Mouse (Mus musculus): Measurements from ENCODE around the gene Gbgt1.
"Not testable (repeated sequence)": the region's sequence is repeated elsewhere in the genome, so short reads cannot be mapped to it uniquely, and the experiment has no call there.

Gene Gbgt1

DNA sequence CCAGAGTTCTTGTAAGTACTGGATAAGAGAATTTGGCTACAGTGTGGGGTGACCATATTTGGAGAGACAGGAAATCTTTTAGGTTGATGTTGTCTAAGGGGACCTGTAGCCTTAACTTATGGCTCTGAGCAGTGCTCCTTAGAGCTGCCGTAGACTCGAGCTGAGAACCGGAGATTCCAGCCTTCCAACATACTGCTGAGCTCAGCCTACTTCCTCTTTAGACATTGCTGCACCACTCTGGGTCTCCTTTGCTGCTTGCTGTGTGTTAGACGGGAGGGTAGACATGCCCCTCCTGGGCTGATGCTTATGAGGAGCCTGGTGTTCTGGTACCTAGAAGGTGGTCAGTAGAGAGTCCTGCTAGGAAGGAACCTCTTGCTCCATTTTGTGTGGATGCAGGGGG lies 1.7 kb downstream of the Gbgt1 start:
- in situ Hi-C loops (cut with MseI, MboI): no loop called here

DNA sequence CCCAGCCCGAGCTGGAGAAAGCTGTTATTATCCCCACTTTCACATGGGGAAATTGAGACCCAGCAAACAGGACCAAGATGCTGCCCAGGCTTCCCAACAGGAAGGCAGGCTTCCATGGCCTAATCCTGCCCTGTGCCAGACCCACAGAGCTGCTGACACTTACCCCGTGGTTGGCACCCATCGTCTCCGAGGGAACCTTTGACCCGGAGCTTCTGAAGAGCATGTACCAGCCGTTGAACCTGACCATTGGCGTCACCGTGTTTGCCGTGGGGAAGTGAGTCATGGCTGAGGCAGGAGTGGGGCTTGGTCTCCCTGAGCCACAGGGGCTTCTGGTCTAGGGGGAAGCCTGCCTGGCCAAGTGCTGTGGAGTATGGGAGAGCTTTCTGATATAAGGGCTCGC lies 6.3 kb downstream of the Gbgt1 start:
- in situ Hi-C loops (cut with MseI, MboI): no loop called here

DNA sequence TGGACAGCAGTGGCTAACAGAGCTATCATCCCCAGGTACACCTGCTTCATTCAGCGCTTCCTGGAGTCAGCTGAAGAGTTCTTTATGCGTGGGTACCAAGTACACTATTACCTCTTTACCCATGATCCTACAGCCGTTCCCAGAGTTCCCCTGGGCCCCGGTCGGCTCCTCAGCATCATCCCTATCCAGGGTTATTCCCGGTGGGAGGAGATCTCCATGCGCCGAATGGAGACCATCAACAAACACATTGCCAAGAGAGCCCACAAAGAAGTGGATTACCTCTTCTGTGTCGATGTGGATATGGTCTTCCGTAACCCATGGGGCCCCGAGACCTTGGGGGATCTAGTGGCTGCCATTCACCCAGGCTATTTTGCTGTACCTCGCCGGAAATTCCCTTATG lies 8.0 kb downstream of the Gbgt1 start:
- in situ Hi-C loops (cut with MseI, MboI): no loop called here

DNA sequence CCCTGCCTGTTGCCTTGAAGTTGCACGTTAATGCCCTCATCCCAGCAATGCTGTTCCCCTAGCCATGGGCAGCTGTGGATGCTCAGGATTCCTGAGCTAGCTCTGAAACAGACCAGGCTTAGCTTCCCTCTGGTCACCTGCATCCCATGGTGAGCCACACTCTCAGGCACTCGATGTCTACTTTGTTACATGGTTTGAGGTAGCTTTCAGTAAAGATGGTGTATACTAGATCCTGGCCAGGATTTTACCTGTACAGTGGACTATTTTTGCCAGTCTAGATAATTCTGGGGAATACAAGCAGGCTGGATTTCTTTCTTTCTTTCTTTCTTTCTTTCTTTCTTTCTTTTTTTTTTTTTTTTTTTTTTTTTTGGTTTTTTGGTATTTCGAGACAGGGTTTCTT lies 9.1 kb downstream of the Gbgt1 start, which contains the start of gene Gm10134:
TSS of gene Gm10134 (plus strand) at position 301 of the 400 bp plus-strand sequence.
- in situ Hi-C loops (cut with MseI, MboI): no loop called here

DNA sequence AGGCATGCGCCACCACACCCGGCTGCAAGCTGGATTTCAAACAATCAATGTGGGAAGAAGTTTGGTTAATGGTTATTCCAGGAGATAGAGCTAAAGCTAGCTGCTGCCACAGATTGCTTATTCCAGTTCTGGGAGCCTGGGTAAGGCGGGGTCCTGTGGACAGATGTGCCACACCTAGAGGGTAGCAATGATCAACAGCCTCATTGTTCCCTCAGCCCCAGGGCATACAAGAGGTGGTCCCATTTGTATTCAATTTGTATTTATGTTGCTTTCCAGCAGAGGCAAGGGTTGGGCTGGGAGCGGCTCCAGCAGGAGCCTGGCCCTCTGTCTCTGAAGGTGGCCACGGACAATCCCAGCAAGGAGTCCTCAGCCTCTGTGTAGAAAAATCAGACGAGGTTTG lies 9.6 kb downstream of the Gbgt1 start:
- in situ Hi-C loops (cut with MseI, MboI): no loop called here

DNA sequence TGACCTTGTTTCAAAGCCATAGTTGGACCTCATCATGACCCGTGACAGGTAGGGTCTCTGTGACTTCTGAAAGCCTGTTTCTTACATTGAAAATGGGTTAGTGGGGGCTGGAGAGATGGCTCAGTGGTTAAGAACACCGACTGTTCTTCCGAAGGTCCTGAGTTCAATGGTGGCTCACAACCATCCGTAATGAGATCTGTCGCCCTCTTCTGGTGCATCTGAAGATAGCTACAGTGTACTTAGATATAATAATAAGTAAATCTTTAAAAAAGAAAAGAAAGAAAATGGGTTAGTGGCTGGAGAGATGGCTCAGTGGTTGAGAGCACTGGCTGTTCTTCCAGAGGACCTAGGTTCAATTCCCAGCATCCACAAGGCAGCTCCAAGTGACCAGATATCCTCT lies 14.9 kb downstream of the Gbgt1 start:
- in situ Hi-C loops (cut with MseI, MboI): not testable (repeated sequence)

DNA sequence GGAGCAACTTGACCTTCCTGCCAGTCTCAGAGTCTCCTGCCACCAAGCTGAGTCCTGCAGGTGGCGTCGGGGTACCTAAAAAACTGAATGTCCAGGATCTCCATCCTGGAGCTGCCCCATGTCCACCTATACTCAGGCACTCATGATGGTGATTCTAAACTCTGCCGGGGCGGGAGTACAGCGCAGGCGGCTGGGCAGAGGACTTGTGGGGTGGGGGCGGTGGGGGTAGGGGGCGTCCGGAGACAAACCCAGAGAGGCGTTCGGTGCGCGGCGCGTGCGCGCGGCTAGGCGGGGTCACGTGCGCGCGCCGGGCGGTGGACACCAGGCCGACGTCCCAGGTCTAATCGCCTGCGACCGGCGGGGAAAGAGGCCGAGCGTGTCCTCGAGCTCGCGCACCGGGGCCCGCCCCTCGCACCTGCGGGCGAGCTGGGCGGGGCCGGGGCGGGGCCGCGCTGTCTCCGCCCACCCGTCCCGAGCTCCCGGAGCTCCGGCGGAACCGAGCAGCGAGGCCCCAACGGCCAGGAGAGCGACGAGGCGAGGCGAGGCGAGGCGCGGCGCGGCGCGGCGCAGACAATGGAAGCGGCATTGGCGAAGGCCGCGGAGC lies 16.2 kb downstream of the Gbgt1 start, which contains the start of gene Ralgds:
TSS of gene Ralgds (plus strand) at position 328 of the 604 bp plus-strand sequence.
- in situ Hi-C loops (cut with MseI, MboI): no loop called here

DNA sequence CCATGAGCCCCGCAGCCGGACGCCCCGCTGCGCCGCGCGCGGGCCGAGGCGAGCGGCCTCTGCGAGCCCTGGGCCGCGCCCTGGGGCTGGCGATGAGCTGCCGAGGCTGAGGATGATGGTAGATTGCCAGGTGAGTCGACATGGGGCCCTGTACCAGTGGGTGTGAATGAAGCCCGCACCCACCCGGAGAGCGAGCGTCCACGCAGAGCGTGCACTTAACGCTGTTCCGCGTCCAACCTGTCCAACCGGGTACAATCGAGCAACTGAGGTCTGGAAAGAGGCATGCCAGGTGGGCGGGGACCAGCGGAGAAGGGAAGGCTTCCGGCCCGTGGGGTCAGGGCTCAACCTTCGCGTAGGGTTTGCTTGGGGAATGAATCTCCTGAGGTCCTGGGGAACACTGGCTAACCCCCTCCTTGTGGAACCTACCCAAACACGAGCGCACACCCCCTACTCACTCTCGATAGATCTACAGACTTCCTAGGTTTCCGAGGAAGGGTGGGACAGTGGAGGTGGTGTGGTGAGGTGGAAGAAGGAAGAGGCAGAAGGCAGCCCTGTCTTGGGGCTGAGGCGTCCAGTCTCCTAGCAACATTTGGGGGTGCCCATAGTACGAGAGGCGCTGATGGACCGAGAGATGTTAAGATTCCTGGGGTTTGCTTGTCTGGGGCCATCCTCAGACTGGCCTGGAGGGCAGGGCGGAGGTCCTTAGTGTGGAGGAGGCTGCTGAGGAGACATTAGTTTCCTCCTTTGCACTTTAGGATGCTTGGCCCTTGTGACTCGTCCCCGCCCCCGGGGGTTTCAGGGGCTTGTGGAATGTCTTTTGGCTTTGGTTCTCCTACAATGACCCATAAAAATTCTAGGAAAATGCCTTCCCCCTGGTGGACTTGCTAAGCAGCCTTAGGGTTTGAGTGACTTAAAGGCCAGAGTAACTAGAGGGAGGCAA lies 17.0 kb downstream of the Gbgt1 start:
- in situ Hi-C loops (cut with MseI, MboI): no loop called here

DNA sequence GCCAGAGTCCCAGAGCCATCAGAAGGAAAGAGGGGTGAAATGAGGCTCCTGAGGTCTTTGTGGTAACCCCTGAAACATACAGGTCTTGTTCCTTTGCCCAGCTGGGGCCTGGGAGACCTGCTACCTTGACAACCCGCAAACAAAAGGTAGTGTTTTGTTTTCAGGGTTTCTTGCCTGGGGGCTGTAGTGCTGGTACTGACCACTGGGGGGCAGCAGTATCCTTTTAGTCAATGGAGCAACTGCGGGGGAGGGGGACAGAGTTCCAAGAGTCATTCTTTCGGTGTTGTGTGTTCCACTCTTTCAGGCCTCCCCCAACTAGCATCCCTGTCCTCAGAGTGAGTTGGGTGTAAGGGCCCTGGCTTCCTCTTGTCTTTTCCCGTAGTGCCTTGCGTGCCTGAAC lies 17.8 kb downstream of the Gbgt1 start:
- in situ Hi-C loops (cut with MseI, MboI): no loop called here

DNA sequence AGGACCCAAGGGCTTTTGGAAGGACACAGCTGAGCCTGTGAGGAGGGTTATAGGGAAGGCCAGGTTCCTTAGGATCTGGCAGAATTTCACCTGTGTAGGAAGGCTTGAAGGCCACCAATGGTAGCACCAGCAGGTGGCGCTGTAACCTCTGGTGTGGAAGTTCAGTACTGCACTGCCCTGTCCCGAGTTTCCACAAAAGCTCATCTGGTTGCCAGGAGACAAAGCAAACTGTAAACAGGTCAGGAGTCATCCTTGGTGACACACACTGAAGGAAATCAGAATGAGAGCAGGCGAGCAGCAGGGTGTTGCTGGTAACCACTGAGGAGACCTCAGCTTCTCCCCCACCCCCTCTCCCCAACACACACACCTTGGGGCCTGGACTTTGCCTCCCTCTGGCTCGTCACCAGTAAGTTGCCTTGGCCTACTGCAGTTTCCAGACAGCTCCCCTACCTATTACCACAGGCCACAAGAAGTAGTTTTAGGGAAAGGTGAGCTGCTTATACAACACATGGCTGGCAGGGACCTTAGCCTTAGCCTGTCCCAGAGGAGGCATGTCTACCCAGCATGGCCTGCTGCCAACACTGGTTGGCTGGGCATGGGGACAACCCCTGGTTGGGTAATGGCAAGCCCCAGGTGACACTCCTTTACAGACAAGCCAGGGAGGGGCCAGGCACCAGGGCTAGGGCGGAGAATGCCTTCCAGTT lies 20.7 kb downstream of the Gbgt1 start:
- in situ Hi-C loops (cut with MseI, MboI): no loop called here

DNA sequence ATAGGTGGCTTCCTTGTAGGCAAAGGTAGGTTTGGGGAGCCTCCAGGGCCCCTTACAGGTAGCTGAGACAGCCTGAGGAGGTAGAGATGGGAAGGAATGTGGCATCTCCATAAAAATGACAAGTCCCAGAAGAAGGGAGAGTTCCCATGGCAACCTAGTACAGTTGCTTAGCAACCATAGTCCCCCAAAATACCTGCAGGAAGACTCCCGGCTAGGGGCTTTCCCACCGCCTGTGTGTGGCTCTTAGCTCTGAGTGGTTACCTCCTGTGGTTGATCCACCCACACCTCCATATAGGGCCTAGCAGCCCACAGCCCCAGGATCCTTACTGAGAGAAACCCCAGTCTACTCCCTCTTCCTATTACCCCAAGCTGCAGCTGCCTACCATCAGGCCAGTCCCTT lies 21.5 kb downstream of the Gbgt1 start:
- in situ Hi-C loops (cut with MseI, MboI): no loop called here

DNA sequence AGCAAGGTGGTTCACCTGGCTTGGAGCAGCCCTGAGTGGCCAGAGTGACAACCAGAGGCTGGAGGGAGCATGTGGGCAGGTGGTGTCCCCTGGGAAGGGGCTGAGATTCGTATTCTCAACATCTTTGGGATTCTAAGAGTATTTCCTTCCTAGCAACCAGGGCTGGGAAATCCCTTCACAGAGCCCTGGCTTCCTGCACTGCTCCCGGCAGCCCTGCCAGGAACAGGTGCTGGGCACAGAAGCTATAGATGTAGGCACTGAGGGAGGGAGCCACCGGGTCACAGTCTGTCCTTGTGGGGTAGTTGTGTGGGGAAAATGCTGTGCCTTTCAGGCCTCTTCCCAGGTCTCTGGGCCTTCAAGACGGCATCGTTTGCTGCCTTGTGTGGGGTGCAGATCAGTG lies 23.9 kb downstream of the Gbgt1 start:
- in situ Hi-C loops (cut with MseI, MboI): no loop called here

DNA sequence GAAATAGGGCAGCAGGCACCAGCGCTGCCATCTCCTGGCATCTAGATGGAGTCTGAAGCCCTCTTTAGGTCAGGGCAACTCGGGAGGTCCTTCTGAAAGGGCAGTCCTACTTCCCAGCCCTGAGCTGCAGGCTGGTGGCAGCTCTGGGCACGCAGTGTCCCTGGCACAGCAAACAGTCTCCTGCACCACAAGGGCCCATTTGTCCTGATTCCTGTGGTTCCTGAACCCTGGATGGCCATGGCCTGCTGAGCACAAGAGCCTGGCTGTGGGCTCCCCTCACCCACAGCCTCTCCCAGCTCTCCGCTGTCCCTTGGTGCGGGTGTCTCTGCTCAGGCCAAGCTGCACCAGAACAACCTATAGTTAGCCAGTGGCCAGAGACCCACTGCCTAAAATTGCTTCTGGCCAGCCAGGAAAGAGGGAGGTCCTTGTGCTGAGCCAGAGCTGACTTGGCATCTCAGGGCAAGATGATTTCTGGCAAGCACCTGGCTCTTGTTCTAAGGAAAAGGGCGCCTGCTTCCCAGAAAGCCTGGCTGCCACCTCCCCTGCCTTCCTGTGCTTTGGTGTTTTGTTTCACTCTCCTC lies 25.0 kb downstream of the Gbgt1 start:
- in situ Hi-C loops (cut with MseI, MboI): no loop called here

DNA sequence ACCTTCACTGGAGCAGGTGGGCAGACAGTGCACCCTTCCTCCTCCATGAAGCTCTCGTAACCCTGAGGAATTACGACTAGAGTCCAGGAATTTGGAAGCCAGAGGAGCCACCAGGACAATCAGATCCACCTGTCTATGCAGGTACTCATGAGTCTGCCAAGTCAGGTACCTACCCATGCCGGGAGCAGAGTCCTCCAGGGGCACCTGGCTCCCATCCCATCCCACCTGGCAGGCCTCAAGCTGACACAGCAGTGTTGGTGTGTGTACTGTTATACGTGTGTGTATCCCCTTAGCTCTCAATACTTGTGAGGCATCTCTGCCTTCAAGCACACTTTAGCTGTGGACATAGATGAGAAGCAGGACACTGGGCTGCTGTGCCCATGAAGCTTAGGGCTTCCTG lies 25.5 kb downstream of the Gbgt1 start:
- in situ Hi-C loops (cut with MseI, MboI): no loop called here

DNA sequence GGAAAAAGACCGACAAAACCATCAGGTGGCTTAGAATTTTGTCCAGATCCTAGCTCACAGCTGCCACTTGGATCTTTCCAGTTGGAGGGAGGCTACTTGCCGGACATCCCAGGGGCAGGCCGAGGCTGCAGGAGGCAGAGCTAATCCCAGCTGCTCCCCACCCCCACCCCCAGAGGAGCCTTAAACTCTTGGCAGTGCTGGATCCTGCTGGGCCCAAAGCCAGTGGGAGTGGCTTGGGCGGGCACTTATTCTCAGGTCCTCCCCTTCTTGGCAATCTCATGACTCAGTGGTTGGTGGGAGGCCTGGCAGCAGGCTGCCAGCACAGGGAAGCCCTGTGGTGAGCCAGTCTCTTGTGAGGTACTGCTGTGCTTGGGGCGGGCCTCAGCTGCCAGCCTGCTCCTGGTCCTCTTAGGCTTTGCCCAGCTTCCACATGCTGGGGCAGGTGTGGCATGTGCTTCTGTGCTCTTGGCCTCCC lies 27.0 kb downstream of the Gbgt1 start:
- in situ Hi-C loops (cut with MseI, MboI): no loop called here

DNA sequence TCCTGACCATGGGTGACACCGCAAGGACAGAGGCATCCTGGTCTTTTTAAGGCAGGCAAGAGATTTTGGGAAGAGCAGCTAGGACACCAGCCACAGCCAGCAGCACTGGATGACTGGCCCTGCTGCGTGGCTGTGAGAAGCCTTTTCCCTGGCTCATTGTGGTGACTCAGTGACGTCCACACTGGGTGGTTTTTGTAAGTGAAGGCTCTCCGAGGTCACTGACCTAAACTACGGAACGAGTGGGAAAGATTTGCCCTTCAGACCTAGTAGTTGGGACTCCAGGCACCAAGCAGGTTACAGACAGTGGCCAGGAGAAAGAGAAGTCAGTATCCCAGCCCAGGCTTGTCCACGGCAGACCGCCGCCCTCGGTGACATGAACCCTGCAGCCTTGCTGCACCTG lies 27.7 kb downstream of the Gbgt1 start:
- in situ Hi-C loops (cut with MseI, MboI): no loop called here

DNA sequence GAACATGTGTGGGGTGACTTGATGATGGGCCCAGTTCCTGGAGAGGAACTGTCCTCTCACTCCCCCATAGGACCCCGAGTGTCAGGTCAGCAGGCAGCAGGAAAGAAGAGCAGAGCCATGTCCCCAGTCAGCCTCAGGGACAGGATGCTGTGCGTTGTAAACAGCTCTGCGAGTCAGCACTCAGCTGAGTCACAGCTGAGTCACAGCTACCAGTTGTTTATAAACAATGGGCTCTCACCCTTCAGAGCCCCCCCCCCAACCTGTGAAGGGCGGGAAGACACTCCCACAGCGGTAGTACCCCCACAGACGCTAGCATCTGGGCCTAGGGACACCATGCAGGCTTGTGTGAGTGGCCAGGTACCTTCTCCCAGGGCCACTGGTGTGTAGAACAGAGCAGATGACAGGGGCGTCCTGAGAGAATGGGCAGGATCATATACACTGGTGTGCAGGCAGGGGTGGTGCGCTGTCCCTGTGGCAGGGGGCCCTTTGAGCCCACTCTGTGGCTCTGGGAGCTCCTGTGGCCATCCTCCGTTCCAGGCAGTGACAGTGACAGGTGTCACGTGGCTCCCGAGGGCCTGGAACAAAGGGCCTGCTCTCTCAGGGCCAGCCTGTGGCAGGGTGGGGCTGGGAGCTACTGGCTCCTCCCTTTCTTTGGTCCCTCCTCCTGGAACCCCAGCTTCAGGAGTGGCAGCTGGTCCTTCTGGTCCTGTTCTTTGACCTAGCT lies 28.7 kb downstream of the Gbgt1 start:
- in situ Hi-C loops (cut with MseI, MboI): no loop called here

DNA sequence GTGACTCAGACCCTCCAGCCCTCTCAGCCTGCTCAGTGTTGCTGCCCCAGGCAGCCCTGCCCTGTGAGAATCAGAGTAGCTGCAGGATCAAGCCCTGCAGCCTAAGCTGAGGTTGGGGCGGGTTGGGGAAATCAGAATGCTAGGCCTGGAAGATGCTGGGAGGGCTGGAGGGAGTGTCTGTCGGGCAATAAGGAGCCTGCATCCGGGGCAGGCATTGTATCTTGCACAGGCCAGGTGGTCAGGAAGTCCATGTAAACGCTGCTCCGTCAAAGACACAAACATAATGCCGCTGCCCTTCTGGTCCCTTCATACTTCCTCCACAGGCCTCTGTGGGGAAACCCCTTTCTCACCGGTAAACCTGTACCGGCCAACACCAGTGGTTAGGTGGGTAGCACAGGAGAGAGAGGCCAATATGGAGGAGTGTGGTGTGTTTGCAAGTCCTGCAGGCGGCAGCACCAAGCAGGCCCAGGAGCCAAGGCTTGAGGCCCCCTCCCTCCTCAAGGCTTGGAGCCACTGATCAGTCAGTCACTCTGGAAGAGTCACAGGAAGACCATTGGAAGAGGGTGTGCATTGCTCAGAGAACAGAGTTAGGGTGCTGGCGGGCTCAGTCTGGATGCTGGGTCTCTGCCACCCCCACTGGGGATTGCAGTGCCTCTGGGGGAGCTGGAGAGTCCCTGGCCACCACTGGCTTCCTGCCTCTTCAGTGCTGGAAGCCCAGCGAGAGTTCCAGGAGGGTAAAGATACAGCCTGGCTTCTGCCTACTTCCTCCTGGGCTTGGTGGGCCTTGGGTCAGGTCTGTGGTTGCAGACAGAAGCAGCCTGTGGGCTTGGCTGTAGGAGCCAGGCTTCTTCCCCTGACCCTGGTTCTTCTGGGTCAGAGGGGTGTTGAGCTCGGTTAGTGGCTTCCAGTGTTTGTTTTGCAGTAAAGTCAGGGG lies 29.5 kb downstream of the Gbgt1 start:
- in situ Hi-C loops (cut with MseI, MboI): no loop called here

DNA sequence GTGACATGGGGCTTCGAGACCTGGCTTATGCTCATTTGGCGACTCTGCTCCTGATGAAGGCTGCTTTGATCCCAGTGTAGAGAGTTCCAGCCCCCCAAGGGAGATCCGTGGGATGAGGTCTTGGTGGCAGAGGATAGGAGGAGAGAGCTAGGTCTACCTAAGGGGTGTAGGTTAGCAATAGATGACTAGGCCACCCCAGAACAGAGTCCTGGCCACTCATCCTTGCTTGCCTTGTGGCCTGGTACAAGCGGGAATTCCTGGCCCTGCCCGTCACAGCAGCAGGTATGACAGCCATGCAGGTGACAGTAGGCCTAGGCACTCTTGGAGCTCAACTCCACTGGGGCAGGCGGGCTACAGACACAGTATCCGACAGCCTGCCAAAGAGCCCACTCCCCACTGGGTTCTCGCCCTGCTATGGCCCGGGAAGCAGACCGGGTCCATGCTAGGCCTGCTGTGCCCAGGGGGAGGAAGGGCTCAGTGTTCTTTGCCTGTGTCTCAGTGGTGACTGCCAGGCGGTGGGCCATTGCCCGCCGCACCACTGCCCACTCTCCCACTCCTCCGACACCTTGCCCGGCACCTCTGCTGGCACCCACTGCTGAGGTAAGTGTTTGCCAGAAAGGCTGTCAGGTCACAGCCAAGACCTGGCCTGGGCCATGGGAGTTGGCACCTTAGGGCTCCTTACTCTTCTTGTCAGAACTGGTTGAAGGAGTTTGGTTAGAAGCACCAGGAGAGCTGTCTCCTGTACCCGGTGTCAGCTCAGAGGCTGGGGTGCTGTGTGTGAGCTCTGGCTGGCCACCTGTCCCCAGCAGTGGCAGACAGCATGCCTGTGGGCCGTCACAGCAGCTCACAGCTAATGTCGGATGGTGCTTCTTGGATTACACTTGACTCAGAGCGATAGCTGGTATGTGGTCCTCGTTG lies 31.0 kb downstream of the Gbgt1 start:
- in situ Hi-C loops (cut with MseI, MboI): no loop called here

Measured in mouse trophoblast stem cell (cell line).